Mouse (Mus musculus) midbrain, embryonic 16.5 days (tissue): ENCODE results near the gene Cbfa2t3. TPM values are rescaled to one million over a fixed set of nuclear protein-coding genes. Genes with fewer than 3 reads are reported as not detected.

Experiments
- ATAC-seq: fragments of 200-750 bp; cut with Nextera tagmentation; 2 replicates; pipeline ENCODE4 v1.8.0; 2017; ENCODE audit warnings: moderate TSS enrichment
- H3K27ac ChIP-seq: fragments of 300-500 bp; sonication (generic); 2 replicates; pipeline ENCODE4 v1.5.1; 2014; ENCODE audit warnings: mild to moderate bottlenecking, low read length, mixed read lengths
- H3K27me3 ChIP-seq: fragments of 300-500 bp; sonication (generic); 2 replicates; pipeline ENCODE4 v1.6.1; 2014; ENCODE audit warnings: low read depth, low read length, mixed read lengths; ENCODE audit not compliant: control insufficient read depth, insufficient read depth
- H3K36me3 ChIP-seq: fragments of 300-500 bp; sonication (generic); 2 replicates; pipeline ENCODE4 v1.6.1; 2014; ENCODE audit warnings: mild to moderate bottlenecking, low read length, moderate library complexity, mixed read lengths; ENCODE audit not compliant: control insufficient read depth, insufficient read depth
- H3K4me1 ChIP-seq: fragments of 300-500 bp; sonication (generic); 2 replicates; pipeline ENCODE4 v1.6.1; 2014; ENCODE audit warnings: mild to moderate bottlenecking, low read length, mixed read lengths; ENCODE audit not compliant: control insufficient read depth, insufficient read depth
- H3K4me2 ChIP-seq: fragments of 300-500 bp; sonication (generic); 2 replicates; pipeline ENCODE4 v1.6.1; 2014; ENCODE audit warnings: mild to moderate bottlenecking, low read length, mixed read lengths
- H3K4me3 ChIP-seq: fragments of 300-500 bp; sonication (generic); 2 replicates; pipeline ENCODE4 v1.5.1; 2014; ENCODE audit warnings: low read depth, mild to moderate bottlenecking, low read length, moderate library complexity, mixed read lengths
- H3K9ac ChIP-seq: fragments of 300-500 bp; sonication (generic); 2 replicates; pipeline ENCODE4 v1.6.1; 2014; ENCODE audit warnings: low read depth, low read length, mixed read lengths
- H3K9me3 ChIP-seq: fragments of 300-500 bp; sonication (generic); replicated peaks from 2 replicates; pipeline ENCODE4 v1.6.1; 2014; ENCODE audit warnings: mild to moderate bottlenecking, low read length, mixed read lengths; ENCODE audit not compliant: control insufficient read depth, poor library complexity, severe bottlenecking
- WGBS: fragments of 180-500 bp; shearing (Covaris S2); extraction: QIAGEN DNeasy Blood & Tissue Kit; methylation state at CpG from one replicate; pipeline ENCODE4 v1.1.7; 2014; 5-methylcytosine and 5-hydroxymethylcytosine counted together
- polyA plus RNA-seq: library from polyadenylated mRNA; unstranded; fragments of >200 nt; fragmentation: Nextera tagmentation; extraction: Ambion mirVana; gene quantifications from 2 replicates; pipeline ENCODE4 v1.2.1, GENCODE M21; 2015

The Cbfa2t3 gene
- polyA plus RNA-seq, 1 experiment from 2014 or later: 17.7 TPM

- no peak overlapping the region for H3K9ac ChIP-seq
- 87% methylated on average over 4 of the region's 4 CpGs for WGBS
- H3K9me3 ChIP-seq: no peaks in the 10 kb centered on the region
Observed at GRCm38 (mm10) chr8:122605367-122605766, 93.5 kb downstream of the Cbfa2t3 start.

DNA sequence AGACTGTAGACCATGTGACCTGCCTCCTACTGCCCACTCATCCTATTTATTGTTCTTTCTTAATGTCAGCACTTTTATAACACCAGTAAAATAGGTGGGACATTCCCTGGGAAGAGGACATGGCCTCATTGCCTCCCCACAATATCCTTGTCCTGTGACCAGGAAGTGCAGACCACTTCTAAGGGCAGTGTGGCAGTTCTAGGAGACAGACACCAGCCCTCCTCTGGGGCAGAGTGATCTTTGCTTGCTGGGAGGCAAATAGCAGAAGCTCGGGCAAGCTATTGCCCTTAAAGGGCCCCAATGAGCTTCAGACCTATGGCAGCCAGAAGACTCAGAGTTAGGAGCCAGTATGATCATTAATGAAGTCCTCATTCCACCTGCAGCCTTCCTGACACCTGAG is 94.3 kb downstream of the Cbfa2t3 start:
- Histone ChIP-seq H3K27me3 (no peaks in the 10 kb centered on the region), H3K4me2 (no peak overlapping the region), H3K4me1 (no peaks in the 10 kb centered on the region), H3K9me3 (no peaks in the 10 kb centered on the region), H3K36me3 (no peaks in the 10 kb centered on the region), H3K27ac (no peak overlapping the region), H3K9ac (no peak overlapping the region), H3K4me3 (no peak overlapping the region)
- ATAC-seq: no peak
- WGBS: 80% methylated on average over 1 of the region's 1 CpGs

More at GRCm38 (mm10) chr8:122605367-122605766, 93.5 kb downstream of the Cbfa2t3 start:
- no peaks in the 10 kb centered on the region for H3K36me3 ChIP-seq
- no peak overlapping the region for H3K4me3 ChIP-seq
- H3K4me2 ChIP-seq: no peak overlapping the region
- no peak for ATAC-seq
- H3K27me3 ChIP-seq: no peaks in the 10 kb centered on the region
- H3K4me1 ChIP-seq: peaks cover under 1% of the 10 kb centered on the region; the same call in 1 of the 2 replicates
- H3K27ac ChIP-seq: no peak overlapping the region

- Histone ChIP-seq H3K9ac (no peak overlapping the region), H3K9me3 (no peaks in the 10 kb centered on the region), H3K4me1 (no peaks in the 10 kb centered on the region), H3K36me3 (no peaks in the 10 kb centered on the region; the same call in 1 of the 2 replicates), H3K4me3 (no peak overlapping the region), H3K27me3 (no peaks in the 10 kb centered on the region), H3K27ac (no peak overlapping the region), H3K4me2 (no peak overlapping the region)
- ATAC-seq: no peak
- WGBS: 87% methylated on average over 9 of the region's 9 CpGs
Observed at GRCm38 (mm10) chr8:122600666-122601065, 98.2 kb downstream of the Cbfa2t3 start.

DNA sequence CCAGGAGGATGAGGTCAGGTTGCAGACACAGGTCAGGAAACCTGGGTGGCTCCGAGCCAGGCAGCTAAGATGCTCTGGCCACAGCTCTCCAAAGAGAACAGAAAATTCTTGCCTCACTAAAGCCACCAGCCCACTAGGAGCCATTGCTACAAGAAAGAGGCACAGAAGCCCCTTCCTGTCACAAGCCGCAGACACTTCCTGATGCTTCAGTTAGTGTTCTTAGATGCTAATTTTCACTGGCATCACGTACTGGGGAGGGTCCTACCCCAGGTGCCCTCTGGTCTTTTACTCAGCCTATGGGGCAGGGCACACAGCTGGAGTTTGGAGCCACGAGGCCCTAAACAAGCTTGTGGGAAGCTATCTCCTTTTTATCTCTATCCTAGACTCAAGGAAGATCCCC is 102.9 kb downstream of the Cbfa2t3 start:
- no peaks in the 10 kb centered on the region for H3K9me3 ChIP-seq
- no peaks in the 10 kb centered on the region; the same call in 1 of the 2 replicates for H3K36me3 ChIP-seq
- H3K9ac ChIP-seq: no peak overlapping the region
- no peak overlapping the region for H3K27ac ChIP-seq
- H3K27me3 ChIP-seq: no peaks in the 10 kb centered on the region
- 0 out of 2 replicates have a peak, but pooled peaks cover 4% of the 10 kb centered on the region for H3K4me1 ChIP-seq
- WGBS: 56% methylated on average over 4 of the region's 4 CpGs
- no peak for ATAC-seq
- no peak overlapping the region for H3K4me2 ChIP-seq
- no peak overlapping the region for H3K4me3 ChIP-seq

DNA sequence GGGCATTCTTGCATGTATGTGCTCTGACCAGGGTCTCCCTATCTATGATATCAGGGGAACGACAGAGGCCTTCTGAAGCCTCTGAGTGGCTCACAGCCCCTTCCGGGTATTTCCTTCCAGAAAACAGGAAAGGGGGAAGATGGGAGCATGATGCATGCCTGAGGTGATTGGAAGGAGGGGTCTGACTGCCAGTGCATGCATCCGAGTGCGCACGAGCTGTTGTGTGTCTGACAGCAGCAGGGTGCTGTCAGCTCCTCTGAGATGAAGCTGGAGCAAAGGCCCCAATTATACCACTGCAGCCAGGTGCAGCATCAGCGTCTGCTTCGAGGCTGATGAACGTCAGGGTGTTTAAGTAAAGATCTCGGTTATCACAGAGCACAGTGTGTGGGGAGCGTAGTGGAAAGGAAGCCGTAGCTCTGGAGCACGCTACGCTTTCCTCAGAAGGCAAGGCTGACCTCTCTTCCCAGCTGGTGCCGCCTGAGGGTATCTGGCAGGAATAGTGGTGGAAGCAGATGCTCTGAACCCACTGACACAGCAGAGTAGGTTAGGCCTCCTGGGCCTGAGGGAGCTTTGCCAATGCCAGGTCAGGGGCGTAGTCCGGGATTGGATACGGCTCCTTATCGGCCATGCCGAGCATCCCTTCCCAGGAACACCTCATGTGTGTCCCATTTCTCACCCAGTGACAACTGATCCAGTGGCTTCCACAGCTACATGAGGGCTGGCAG is 105.0 kb downstream of the Cbfa2t3 start:
- Histone ChIP-seq H3K4me1 (0 out of 2 replicates have a peak, but pooled peaks cover 4% of the 10 kb centered on the region), H3K36me3 (no peaks in the 10 kb centered on the region; the same call in 1 of the 2 replicates), H3K27me3 (no peaks in the 10 kb centered on the region), H3K9ac (0 out of 2 replicates have a peak overlapping the region, but pooled peaks have one; percentile 14), H3K27ac (0 out of 2 replicates have a peak overlapping the region, but pooled peaks have one; percentile 32), H3K9me3 (no peaks in the 10 kb centered on the region), H3K4me2 (no peak overlapping the region), H3K4me3 (no peak overlapping the region)
- WGBS: 75% methylated on average over 19 of the region's 19 CpGs
- ATAC-seq: no peak; the same call in 1 of the 2 replicates

- no peaks in the 10 kb centered on the region for H3K27me3 ChIP-seq
- no peak overlapping the region for H3K4me3 ChIP-seq
- 80% methylated on average over 12 of the region's 12 CpGs for WGBS
- H3K9me3 ChIP-seq: no peaks in the 10 kb centered on the region
- H3K4me1 ChIP-seq: 0 out of 2 replicates have a peak, but pooled peaks cover 4% of the 10 kb centered on the region
- no peaks in the 10 kb centered on the region for H3K36me3 ChIP-seq
- H3K9ac ChIP-seq: no peak overlapping the region
- H3K27ac ChIP-seq: no peak overlapping the region
- ATAC-seq: no peak
- no peak overlapping the region for H3K4me2 ChIP-seq
Observed at GRCm38 (mm10) chr8:122593240-122593639, 105.7 kb downstream of the Cbfa2t3 start.

DNA sequence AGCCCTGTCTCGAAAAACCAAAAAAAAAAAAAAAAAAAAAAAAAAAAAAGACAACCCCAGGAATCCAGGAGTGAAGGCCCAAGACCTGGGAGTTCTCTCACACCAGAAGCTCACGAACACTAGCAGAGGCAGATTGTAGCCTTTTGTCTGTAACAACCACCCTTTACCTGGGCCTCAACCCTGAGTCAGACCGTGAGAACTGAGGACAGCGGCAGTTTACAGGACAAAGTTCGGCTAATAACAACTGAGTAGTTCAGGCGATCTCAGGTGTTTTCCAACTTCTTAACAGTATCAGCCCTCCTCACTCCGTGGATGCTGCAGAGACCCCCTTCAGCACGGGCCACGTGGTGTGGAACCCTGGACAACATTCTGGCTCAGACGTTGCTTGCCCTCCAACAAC is 112.2 kb downstream of the Cbfa2t3 start:
- H3K9ac ChIP-seq: no peak overlapping the region

DNA sequence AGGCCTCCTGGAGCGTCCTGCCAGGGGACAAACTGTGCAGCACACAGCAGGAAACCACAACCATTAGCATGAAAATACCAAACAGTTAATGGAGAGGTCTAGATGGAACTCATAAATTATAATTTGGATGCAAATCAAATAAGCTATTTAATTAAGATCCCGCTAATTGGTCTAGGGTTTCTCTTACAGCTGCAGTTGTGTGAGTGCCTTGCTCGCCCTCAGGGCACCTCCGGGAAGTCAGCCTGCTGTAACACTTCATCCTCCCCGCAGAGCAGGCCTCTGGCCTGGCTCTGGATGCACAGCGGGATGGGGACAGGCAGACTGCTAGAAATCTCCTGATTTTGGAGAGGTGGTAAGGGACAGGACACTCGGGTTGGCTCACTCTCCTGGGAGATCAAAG is 112.7 kb downstream of the Cbfa2t3 start:
- H3K4me1 ChIP-seq: no peaks in the 10 kb centered on the region
- no peak overlapping the region for H3K27ac ChIP-seq
- no peak overlapping the region for H3K4me3 ChIP-seq
- 53% methylated on average over 7 of the region's 7 CpGs for WGBS
- no peaks in the 10 kb centered on the region for H3K36me3 ChIP-seq
- H3K27me3 ChIP-seq: no peaks in the 10 kb centered on the region
- H3K9me3 ChIP-seq: no peaks in the 10 kb centered on the region
- no peak overlapping the region for H3K4me2 ChIP-seq
- H3K9ac ChIP-seq: no peak overlapping the region
- no peak for ATAC-seq

More for the DNA sequence above, 112.2 kb downstream of the Cbfa2t3 start:
- H3K4me2 ChIP-seq: no peak overlapping the region
- no peaks in the 10 kb centered on the region for H3K27me3 ChIP-seq
- H3K27ac ChIP-seq: no peak overlapping the region
- no peak overlapping the region for H3K4me3 ChIP-seq
- WGBS: 86% methylated on average over 10 of the region's 10 CpGs
- no peaks in the 10 kb centered on the region for H3K9me3 ChIP-seq
- H3K4me1 ChIP-seq: no peaks in the 10 kb centered on the region
- H3K36me3 ChIP-seq: no peaks in the 10 kb centered on the region
- ATAC-seq: no peak

DNA sequence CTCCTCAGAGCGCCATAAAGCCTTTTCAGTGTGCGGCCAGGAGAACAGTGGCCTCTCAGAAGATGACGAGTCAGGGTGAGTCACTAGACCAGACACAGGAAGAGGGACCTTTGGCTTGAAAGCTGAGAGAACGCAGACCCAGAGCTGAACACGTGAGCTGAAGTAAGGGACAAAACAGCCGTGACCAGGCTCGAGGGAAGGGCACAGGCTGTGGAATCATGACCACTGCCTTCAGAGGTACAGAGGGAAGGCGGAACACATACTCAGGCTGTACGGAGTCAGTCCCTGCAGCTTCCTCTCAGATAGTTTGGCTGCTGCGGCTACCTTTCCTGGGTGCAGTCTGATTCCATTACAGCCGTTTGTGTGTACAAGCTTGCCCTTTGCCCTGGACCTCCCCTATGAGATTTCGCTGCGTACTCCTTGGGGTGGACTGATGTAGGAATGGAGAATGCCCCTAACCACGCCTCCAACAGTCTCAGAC is 113.5 kb downstream of the Cbfa2t3 start:
- no peak for ATAC-seq
- H3K36me3 ChIP-seq: no peaks in the 10 kb centered on the region
- 73% methylated on average over 14 of the region's 14 CpGs for WGBS

More for the DNA sequence above, 113.5 kb downstream of the Cbfa2t3 start:
- H3K9me3 ChIP-seq: no peaks in the 10 kb centered on the region
- no peaks in the 10 kb centered on the region for H3K27me3 ChIP-seq
- no peak overlapping the region for H3K9ac ChIP-seq
- H3K4me3 ChIP-seq: no peak overlapping the region
- no peak overlapping the region for H3K27ac ChIP-seq
- H3K4me2 ChIP-seq: no peak overlapping the region
- H3K4me1 ChIP-seq: no peaks in the 10 kb centered on the region
